Mouse (Mus musculus) embryonic facial prominence, embryonic 10.5 days (tissue): ENCODE data around the gene Kirrel3. TPM values are rescaled to one million over a fixed set of nuclear protein-coding genes. Genes with fewer than 3 reads are reported as not detected.

ENCODE experiments used
- DNase-seq: peaks from one replicate; pipeline ENCODE4 v3.0.0-alpha.2; 2017; ENCODE audit warnings: low spot score
- H3K27ac ChIP-seq: fragments of 300-500 bp; sonication (generic); replicated peaks from 2 replicates; pipeline ENCODE4 v1.5.1; 2016; ENCODE audit warnings: mild to moderate bottlenecking
- H3K27me3 ChIP-seq: fragments of 300-500 bp; sonication (generic); replicated peaks from 2 replicates; pipeline ENCODE4 v1.6.1; 2016; ENCODE audit warnings: low read depth, mild to moderate bottlenecking; ENCODE audit not compliant: poor library complexity, severe bottlenecking
- H3K36me3 ChIP-seq: fragments of 300-500 bp; sonication (generic); replicated peaks from 2 replicates; pipeline ENCODE4 v1.6.1; 2016; ENCODE audit warnings: mild to moderate bottlenecking, moderate library complexity
- H3K4me1 ChIP-seq: fragments of 300-500 bp; sonication (generic); 2 replicates; pipeline ENCODE4 v1.6.1; 2016
- H3K4me3 ChIP-seq: fragments of 300-500 bp; sonication (generic); 2 replicates; pipeline ENCODE4 v1.5.1; 2016; ENCODE audit warnings: mild to moderate bottlenecking, moderate library complexity
- H3K9me3 ChIP-seq: fragments of 300-500 bp; sonication (generic); 2 replicates; pipeline ENCODE4 v1.6.1; 2016; ENCODE audit warnings: mild to moderate bottlenecking
- WGBS: fragments of 180-500 bp; shearing (Covaris S2); methylation state at CpG from one replicate; pipeline ENCODE4 v1.1.7; 2016; 5-methylcytosine and 5-hydroxymethylcytosine counted together
- polyA plus RNA-seq: library from polyadenylated mRNA; unstranded; fragments of >200 nt; fragmentation: Nextera tagmentation; extraction: Ambion mirVana; gene quantifications from 2 replicates; pipeline ENCODE4 v1.2.1, GENCODE M21; 2016

Kirrel3 gene
- polyA plus RNA-seq, 1 experiment from 2014 or later, result 2.3 TPM

- H3K36me3 ChIP-seq, result no peaks in the 10 kb centered on the region
- H3K4me3 ChIP-seq, result no peak overlapping the region
- no peak overlapping the region for H3K27ac ChIP-seq
- no peaks in the 10 kb centered on the region for H3K27me3 ChIP-seq
- no peaks in the 10 kb centered on the region for H3K9me3 ChIP-seq
- no peaks in the 10 kb centered on the region for H3K4me1 ChIP-seq
- 88% methylated on average over 3 of the region's 3 CpGs for WGBS
- DNase-seq, result no peak
Measured at GRCm38 (mm10) chr9:34781356-34781755, 295.7 kb downstream of the Kirrel3 start.

DNA sequence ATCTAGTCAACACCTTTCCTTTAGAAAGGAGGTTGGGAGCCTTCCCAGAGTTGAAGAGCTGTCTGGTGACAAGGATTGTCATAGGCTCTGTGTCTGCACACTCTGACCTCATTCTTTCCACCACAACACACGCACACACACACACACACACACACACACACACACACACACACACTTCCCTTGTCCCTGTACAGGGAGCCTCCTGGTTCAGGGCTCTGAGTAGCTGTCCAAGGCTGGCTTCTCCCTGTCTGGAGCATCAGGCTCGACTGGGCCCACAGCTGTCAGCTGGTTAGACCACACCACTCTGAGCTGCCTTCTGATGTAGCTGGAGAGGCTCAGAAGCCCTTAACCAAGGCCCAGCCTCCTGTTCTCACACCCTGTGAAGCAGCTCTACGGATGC is 302.2 kb downstream of the Kirrel3 start:
- no peaks in the 10 kb centered on the region for H3K9me3 ChIP-seq
- H3K36me3 ChIP-seq, result no peaks in the 10 kb centered on the region
- no peak overlapping the region for H3K27ac ChIP-seq
- WGBS, result 72% methylated on average over 3 of the region's 3 CpGs
- DNase-seq, result no peak
- no peak overlapping the region for H3K4me3 ChIP-seq
- no peaks in the 10 kb centered on the region; the same call in 1 of the 2 replicates for H3K4me1 ChIP-seq
- no peaks in the 10 kb centered on the region for H3K27me3 ChIP-seq

DNA sequence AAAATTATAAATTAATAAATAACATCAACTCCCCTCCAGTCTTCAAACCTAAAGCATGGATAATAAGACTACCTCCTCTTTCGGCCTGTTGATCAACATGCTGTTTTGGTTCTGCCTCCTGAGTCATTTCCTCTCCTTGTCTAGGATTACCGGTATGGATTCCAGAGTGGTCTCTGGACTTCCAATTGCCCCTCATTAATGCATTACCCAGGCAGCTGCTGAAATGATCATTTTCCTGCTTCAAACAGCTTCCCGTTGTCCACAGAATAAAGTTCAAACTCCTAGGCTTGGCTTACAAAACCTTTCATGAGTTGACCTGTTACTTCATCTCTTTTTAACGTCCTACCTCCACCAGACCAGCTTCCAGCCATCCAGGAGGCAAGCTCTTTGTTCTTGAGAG is 309.5 kb downstream of the Kirrel3 start:
- WGBS, result 36% methylated on average over 4 of the region's 4 CpGs
- peak overlapping the region; percentile 70; the same call in 1 of the 2 replicates for H3K27ac ChIP-seq

DNA sequence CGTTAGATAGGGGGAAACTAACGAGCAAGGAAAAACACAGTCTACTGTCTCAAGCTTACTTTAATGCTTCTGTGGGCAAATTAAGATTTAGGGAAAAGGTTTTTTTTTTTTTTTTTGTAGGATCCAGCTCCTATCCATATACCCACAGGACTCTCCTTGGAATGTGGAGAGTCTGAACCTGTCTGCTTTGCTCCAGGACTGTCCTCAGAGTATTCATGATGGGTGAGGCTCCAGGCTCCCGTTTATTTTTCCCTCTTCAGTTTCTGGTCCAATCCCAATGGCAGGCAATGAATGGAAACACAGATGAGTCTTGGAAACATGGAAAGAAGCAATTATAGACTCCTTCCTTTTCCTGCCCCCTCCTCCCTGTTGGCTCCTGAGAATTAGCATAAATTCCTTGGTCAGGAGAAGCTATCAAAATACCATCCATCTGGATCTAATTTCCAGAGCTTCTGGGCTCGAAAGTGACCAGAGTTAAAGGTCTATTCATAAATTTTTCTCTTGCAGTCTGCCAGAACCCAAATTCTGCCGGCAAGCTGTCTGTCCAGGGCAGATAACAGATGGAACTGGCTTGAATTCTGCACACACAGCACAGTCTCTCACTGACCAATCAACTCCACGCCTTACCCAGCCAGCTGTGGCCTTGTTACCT is 312.1 kb downstream of the Kirrel3 start:
- H3K4me3 ChIP-seq, result no peak overlapping the region
- DNase-seq, result peak; percentile 45
- H3K36me3 ChIP-seq, result no peaks in the 10 kb centered on the region
- peak overlapping the region; percentile 40 for H3K27ac ChIP-seq
- H3K9me3 ChIP-seq, result no peaks in the 10 kb centered on the region
- 42% methylated on average over 6 of the region's 6 CpGs for WGBS
- peaks cover 29% of the 10 kb centered on the region for H3K4me1 ChIP-seq
- no peaks in the 10 kb centered on the region for H3K27me3 ChIP-seq

More for the DNA sequence above, 309.5 kb downstream of the Kirrel3 start:
- Histone ChIP-seq H3K27me3 (no peaks in the 10 kb centered on the region), H3K36me3 (no peaks in the 10 kb centered on the region), H3K9me3 (no peaks in the 10 kb centered on the region), H3K4me3 (no peak overlapping the region), H3K4me1 (peaks cover 29% of the 10 kb centered on the region)
- no peak for DNase-seq

- H3K4me3 ChIP-seq, result no peak overlapping the region
- no peaks in the 10 kb centered on the region for H3K36me3 ChIP-seq
- no peak for DNase-seq
- 88% methylated on average over 6 of the region's 6 CpGs for WGBS
- H3K27me3 ChIP-seq, result no peaks in the 10 kb centered on the region
- H3K9me3 ChIP-seq, result no peaks in the 10 kb centered on the region
- peaks cover 15% of the 10 kb centered on the region for H3K4me1 ChIP-seq
- no peak overlapping the region for H3K27ac ChIP-seq
Measured at GRCm38 (mm10) chr9:34801662-34802061, 316.0 kb downstream of the Kirrel3 start.

DNA sequence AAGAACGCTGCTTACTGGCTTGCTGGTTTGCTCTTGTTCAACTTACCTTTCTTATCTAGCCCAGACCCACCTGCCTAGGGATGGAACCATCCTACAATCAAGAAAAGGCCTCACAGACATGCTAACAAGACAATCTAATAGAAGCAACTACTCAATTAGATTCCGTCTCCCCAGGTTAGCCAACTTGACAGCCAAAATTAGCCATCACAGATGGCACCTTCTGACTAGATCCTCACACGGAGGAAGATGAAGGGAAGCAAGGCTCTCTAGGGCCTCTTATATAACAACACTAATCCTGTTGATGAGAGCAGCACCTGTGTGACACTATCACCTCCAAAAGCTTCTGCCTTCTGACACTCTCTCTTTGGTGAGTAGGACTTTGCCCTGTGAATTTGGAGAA is 321.2 kb downstream of the Kirrel3 start:
- Histone ChIP-seq H3K4me3 (no peak overlapping the region), H3K4me1 (no peaks in the 10 kb centered on the region), H3K27ac (no peak overlapping the region), H3K36me3 (no peaks in the 10 kb centered on the region), H3K9me3 (no peaks in the 10 kb centered on the region), H3K27me3 (no peaks in the 10 kb centered on the region)
- WGBS, result 83% methylated on average over 3 of the region's 3 CpGs
- DNase-seq, result no peak

- H3K9me3 ChIP-seq, result no peaks in the 10 kb centered on the region
- no peaks in the 10 kb centered on the region for H3K27me3 ChIP-seq
- H3K36me3 ChIP-seq, result no peaks in the 10 kb centered on the region
- H3K27ac ChIP-seq, result no peak overlapping the region
- no peaks in the 10 kb centered on the region for H3K4me1 ChIP-seq
- DNase-seq, result no peak
- WGBS, result 73% methylated on average over 5 of the region's 5 CpGs
- no peak overlapping the region for H3K4me3 ChIP-seq
Measured at GRCm38 (mm10) chr9:34809993-34810513, 324.4 kb downstream of the Kirrel3 start.

DNA sequence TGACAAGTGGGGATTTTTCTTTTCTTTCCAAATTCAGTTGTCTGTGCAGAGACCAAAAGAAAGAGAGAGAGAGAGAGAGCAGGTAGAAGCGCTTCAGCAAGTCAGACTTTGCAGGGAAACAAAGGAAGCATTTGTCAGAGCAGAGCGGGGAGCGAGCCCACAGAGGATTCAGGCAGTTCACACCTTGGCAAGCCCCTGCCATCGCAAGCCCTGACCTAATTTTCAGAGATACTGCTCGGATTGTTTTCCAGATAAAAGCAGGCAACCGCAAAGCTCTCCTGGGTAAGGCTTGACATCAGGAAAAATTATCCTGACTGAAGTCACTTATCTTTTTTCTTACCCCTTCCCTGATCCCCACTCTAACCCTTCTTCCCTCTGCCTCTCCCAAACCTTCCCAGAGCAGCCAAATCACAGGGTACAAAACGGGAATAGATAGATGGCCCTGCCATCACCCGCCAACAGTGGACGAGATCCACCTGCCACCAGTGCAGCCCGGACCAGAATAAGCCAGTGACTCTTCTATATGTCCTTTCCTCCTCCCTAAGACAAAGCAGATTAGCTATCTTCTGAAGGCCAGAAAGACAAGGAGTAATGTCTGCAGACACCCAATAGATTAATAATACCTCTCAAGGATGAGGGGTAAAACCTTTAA is 332.8 kb downstream of the Kirrel3 start:
- Histone ChIP-seq H3K4me1 (peaks cover 5% of the 10 kb centered on the region; the same call in 1 of the 2 replicates), H3K36me3 (no peaks in the 10 kb centered on the region), H3K27me3 (peaks cover 6% of the 10 kb centered on the region; the same call in 1 of the 2 replicates), H3K9me3 (no peaks in the 10 kb centered on the region), H3K27ac (no peak overlapping the region), H3K4me3 (no peak overlapping the region)
- 36% methylated on average over 10 of the region's 10 CpGs for WGBS
- DNase-seq, result no peak

DNA sequence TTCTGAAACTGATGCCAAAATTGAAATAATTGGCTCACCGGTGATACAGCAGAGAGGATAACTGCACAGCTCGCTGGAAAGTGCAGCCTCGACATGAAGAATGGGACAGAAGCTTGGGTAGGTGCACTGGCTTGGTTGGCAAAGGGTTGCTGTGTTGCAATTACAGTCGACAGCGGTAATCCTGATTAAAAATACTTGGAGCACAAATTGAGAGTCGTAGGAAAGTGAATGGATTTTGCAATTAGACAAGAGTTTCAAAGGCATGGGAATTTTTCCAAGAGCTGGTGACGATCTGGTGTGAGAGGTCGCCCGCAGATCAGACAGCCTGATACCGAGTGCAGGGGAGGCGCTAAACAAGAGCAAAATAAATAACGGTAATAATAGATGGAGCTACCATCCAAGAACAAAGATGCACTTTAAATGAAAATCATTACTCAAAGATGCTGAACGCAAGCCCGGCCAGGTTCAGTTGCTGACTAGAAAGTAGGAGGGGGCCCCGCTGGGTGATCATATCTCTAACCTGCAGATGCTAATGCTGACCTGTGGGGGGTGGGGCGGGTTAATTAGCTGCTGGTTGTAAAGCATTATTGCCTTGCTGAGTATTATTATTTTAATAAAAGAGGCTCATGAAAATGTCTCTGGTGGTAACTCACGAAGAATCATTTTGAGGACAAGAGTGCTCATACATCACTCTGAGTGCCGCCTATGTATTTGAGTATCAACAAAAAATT is 338.8 kb downstream of the Kirrel3 start:
- H3K36me3 ChIP-seq, result no peaks in the 10 kb centered on the region
- no peaks in the 10 kb centered on the region for H3K9me3 ChIP-seq
- peaks cover 14% of the 10 kb centered on the region; the same call in 1 of the 2 replicates for H3K27me3 ChIP-seq
- H3K4me1 ChIP-seq, result 0 out of 2 replicates have a peak, but pooled peaks cover 5% of the 10 kb centered on the region
- H3K27ac ChIP-seq, result no peak overlapping the region
- no peak for DNase-seq
- 85% methylated on average over 18 of the region's 18 CpGs for WGBS
- H3K4me3 ChIP-seq, result no peak overlapping the region

GRCm38 (mm10) chr9:34825089-34825400 is 339.4 kb downstream of the Kirrel3 start:
- 32% methylated on average over 2 of the region's 2 CpGs for WGBS
- H3K36me3 ChIP-seq, result no peaks in the 10 kb centered on the region
- no peak for DNase-seq
- no peaks in the 10 kb centered on the region for H3K9me3 ChIP-seq
- H3K27me3 ChIP-seq, result peaks cover 13% of the 10 kb centered on the region; the same call in 1 of the 2 replicates
- no peak overlapping the region for H3K4me3 ChIP-seq
- no peak overlapping the region for H3K27ac ChIP-seq
- 0 out of 2 replicates have a peak, but pooled peaks cover 5% of the 10 kb centered on the region for H3K4me1 ChIP-seq

GRCm38 (mm10) chr9:34825402-34826008 is 339.8 kb downstream of the Kirrel3 start:
- Histone ChIP-seq H3K4me3 (no peak overlapping the region), H3K36me3 (no peaks in the 10 kb centered on the region), H3K9me3 (no peaks in the 10 kb centered on the region), H3K4me1 (peaks cover 5% of the 10 kb centered on the region; the same call in 1 of the 2 replicates), H3K27me3 (0 out of 2 replicates have a peak, but pooled peaks cover 8% of the 10 kb centered on the region), H3K27ac (no peak overlapping the region)
- no peak for DNase-seq
- WGBS, result 59% methylated on average over 11 of the region's 11 CpGs

- Histone ChIP-seq H3K27me3 (0 out of 2 replicates have a peak, but pooled peaks cover 8% of the 10 kb centered on the region), H3K36me3 (no peaks in the 10 kb centered on the region), H3K9me3 (no peaks in the 10 kb centered on the region), H3K4me3 (no peak overlapping the region), H3K4me1 (peaks cover 3% of the 10 kb centered on the region; the same call in 1 of the 2 replicates), H3K27ac (no peak overlapping the region)
- 35% methylated on average over 3 of the region's 3 CpGs for WGBS
- DNase-seq, result no peak
Measured at GRCm38 (mm10) chr9:34830696-34831095, 345.0 kb downstream of the Kirrel3 start.
